Mouse (Mus musculus): Measurements from ENCODE around the gene Rnps1.
A peak's percentile ranks its signal among the peaks of the same experiment; 100 is the strongest.

- peak; percentile 60; the same call in 1 of the 2 replicates for TF ChIP-seq POLR2A (IDR thresholded peaks at IDR 0.05; ENCODE audit: extremely low read depth, insufficient read depth, low read length)
- TF ChIP-seq CTCF (IDR thresholded peaks at IDR 0.05; ENCODE audit: low read depth, low read length), result no peak
These were observed at the start of gene Rnps1 for GRCm38 (mm10) chr17:24414230-24414976.
